Mouse (Mus musculus) cerebellum, adult 11 months (tissue): ENCODE measurements around the gene Klra4.
"Not testable (repeated sequence)": the region's sequence is repeated elsewhere in the genome, so short reads cannot be mapped to it uniquely, and the experiment has no call there.

Experiments used
- DNase-seq: peaks from one replicate; pipeline ENCODE4 v3.0.0; 2022

Gene Klra4

GRCm38 (mm10) chr6:130067171-130067570 lies at the start of gene Klra4:
Klra4 (minus strand) TSS chr6:130067271.
- DNase-seq, result not testable (repeated sequence)

- no peak for DNase-seq
Observed at GRCm38 (mm10) chr6:130110485-130110884, 43.4 kb upstream of the Klra4 start.

GRCm38 (mm10) chr6:130102743-130103142 lies 35.7 kb upstream of the Klra4 start:
- not testable (repeated sequence) for DNase-seq

- no peak for DNase-seq
Observed at GRCm38 (mm10) chr6:130092336-130092948, 25.4 kb upstream of the Klra4 start.

GRCm38 (mm10) chr6:130065196-130065595 lies 1.9 kb downstream of the Klra4 start:
- no peak for DNase-seq

GRCm38 (mm10) chr6:130035146-130035545 lies 31.9 kb downstream of the Klra4 start:
- DNase-seq, result not testable (repeated sequence)

GRCm38 (mm10) chr6:130031493-130032089 lies 35.5 kb downstream of the Klra4 start:
- not testable (repeated sequence) for DNase-seq

GRCm38 (mm10) chr6:130026854-130027253 lies 40.2 kb downstream of the Klra4 start, which contains the start of gene Klra6:
Klra6 (minus strand) TSS chr6:130026954.
- no peak for DNase-seq
